Comparison of ENCODE assay signal across 25 mouse cellular contexts in genomic region chr17:43110168-43110885, GRCm38 (mm10).
DNase-seq lines count a peak whose midpoint lies in the region; ATAC-seq lines count a peak whose summit lies in the region.
"Had no signal": no experiment of that assay in that cellular context is flagged by ENCODE, and none has a peak within 500 bp of the region (broad histone marks: within the 10 kb centered on the region; RNA-seq: fewer than 3 reads in every experiment).

No protein-coding gene starts in this region.

- no peak for ATAC-seq in kidney, embryonic 16.5 days (ENCODE audit: low FRiP score, low TSS enrichment)
- no peak for ATAC-seq in kidney, embryonic 14.5 days (ENCODE audit: low FRiP score, low TSS enrichment)
- ATAC-seq: activated CD4-positive, CD25-positive, alpha-beta regulatory T cell, adult 4 months; CD4-positive, CD25-positive, alpha-beta regulatory T cell, adult 4 months; forebrain, embryonic 13.5 days; Patski had no signal

- no peak overlapping the region for H3K27ac ChIP-seq in kidney, embryonic 16.5 days (ENCODE audit: low read length)
- H3K27ac ChIP-seq in kidney, embryonic 14.5 days (ENCODE audit: low read depth, low read length) = no peak overlapping the region
- H3K27ac ChIP-seq: embryonic facial prominence, embryonic 10.5 days; embryonic facial prominence, embryonic 12.5 days; forebrain, embryonic 13.5 days had no signal

- no peaks in the 10 kb centered on the region for H3K27me3 ChIP-seq in kidney, embryonic 16.5 days (ENCODE audit: insufficient read depth, low read length)
- H3K27me3 ChIP-seq in kidney, embryonic 14.5 days (ENCODE audit: control insufficient read depth, insufficient read depth, low read length) = no peaks in the 10 kb centered on the region
- H3K27me3 ChIP-seq: CH12.LX; embryonic facial prominence, embryonic 12.5 days; forebrain, embryonic 13.5 days; Patski had no signal

- 66% methylated on average over 9 of the region's 9 CpGs for WGBS in kidney, embryonic 16.5 days
- 72% methylated on average over 9 of the region's 9 CpGs for WGBS in kidney, embryonic 14.5 days

- H3K4me1 ChIP-seq in kidney, embryonic 16.5 days (ENCODE audit: insufficient read depth, low read length) = 0 out of 2 replicates have a peak, but pooled peaks cover 9% of the 10 kb centered on the region
- H3K4me1 ChIP-seq in kidney, embryonic 14.5 days (ENCODE audit: control insufficient read depth, insufficient read depth, low read length) = peaks cover 6% of the 10 kb centered on the region; the same call in 1 of the 2 replicates
- H3K4me1 ChIP-seq: embryonic facial prominence, embryonic 10.5 days; embryonic facial prominence, embryonic 12.5 days; forebrain, embryonic 13.5 days had no signal

- no peaks in the 10 kb centered on the region for H3K36me3 ChIP-seq in kidney, embryonic 16.5 days (ENCODE audit: insufficient read depth, low read length)
- no peaks in the 10 kb centered on the region for H3K36me3 ChIP-seq in kidney, embryonic 14.5 days (ENCODE audit: control insufficient read depth, insufficient read depth, low read length)
- H3K36me3 ChIP-seq: embryonic facial prominence, embryonic 10.5 days; embryonic facial prominence, embryonic 12.5 days; G1E had no signal

- no peak overlapping the region for H3K4me2 ChIP-seq in kidney, embryonic 16.5 days (replicated peaks; ENCODE audit: low read depth, low read length)
- no peak overlapping the region for H3K4me2 ChIP-seq in kidney, embryonic 14.5 days (replicated peaks; ENCODE audit: low read depth, low read length)
- H3K4me2 ChIP-seq: embryonic facial prominence, embryonic 12.5 days; forebrain, embryonic 13.5 days had no signal

- peak; percentile 54 for DNase-seq in heart, adult 11 months
- no peak for DNase-seq in heart, postnatal 14 days
- peak; percentile 46 for DNase-seq in kidney, adult 18-20 months
- peak; percentile 56 for DNase-seq in kidney, adult 9 months
- peak; percentile 44 to 55 for DNase-seq in kidney, postnatal 36 days
- DNase-seq in kidney, postnatal 4 days = no peak
- DNase-seq: adrenal gland, adult 8-10 months; adrenal gland, postnatal 14 days; adrenal gland, postnatal 36 days; B cell, adult 2 months; cerebellum, adult 11-12 months; cerebellum, adult 2 months; cerebellum, adult 9-10 months; cerebellum, postnatal 10 days; cerebellum, postnatal 25 days had no signal

- no peak overlapping the region for H3K9ac ChIP-seq in kidney, embryonic 16.5 days (replicated peaks; ENCODE audit: low read length)
- H3K9ac ChIP-seq in kidney, embryonic 14.5 days (ENCODE audit: low read depth, low read length) = no peak overlapping the region
- H3K9ac ChIP-seq: embryonic facial prominence, embryonic 12.5 days; forebrain, embryonic 13.5 days had no signal

- no peak overlapping the region for H3K4me3 ChIP-seq in kidney, embryonic 16.5 days (ENCODE audit: low read length)
- H3K4me3 ChIP-seq in kidney, embryonic 14.5 days (ENCODE audit: low read length) = no peak overlapping the region
- H3K4me3 ChIP-seq: embryonic facial prominence, embryonic 10.5 days; embryonic facial prominence, embryonic 12.5 days; forebrain, embryonic 13.5 days had no signal

- intact Hi-C loops in heart, postnatal 14 days (cut with DNase I) = no loop called here

- H3K9me3 ChIP-seq in kidney, embryonic 16.5 days (ENCODE audit: low read length) = no peaks in the 10 kb centered on the region
- no peaks in the 10 kb centered on the region for H3K9me3 ChIP-seq in kidney, embryonic 14.5 days (ENCODE audit: control insufficient read depth, low read length)
- H3K9me3 ChIP-seq: embryonic facial prominence, embryonic 10.5 days; embryonic facial prominence, embryonic 12.5 days; forebrain, embryonic 13.5 days had no signal

Comparison
In these comparisons a context has a peak if more than half of its experiments do, and no peak if none do; other contexts are left out.
1. DNase-seq: peak in heart, adult 11 months (single experiment), kidney, adult 18-20 months (single experiment), kidney, adult 9 months (single experiment) and kidney, postnatal 36 days (2 of 2); none in heart, postnatal 14 days (0 of 2) and kidney, postnatal 4 days (0 of 2).